Mouse (Mus musculus) midbrain, embryonic 15.5 days (tissue): ENCODE results near the gene Gm20838. TPM values are rescaled to one million over a fixed set of nuclear protein-coding genes. Genes with fewer than 3 reads are reported as not detected.
"Not testable (repeated sequence)": the region's sequence is repeated elsewhere in the genome, so short reads cannot be mapped to it uniquely, and the experiment has no call there.

Experiments used
- ATAC-seq: fragments of 200-750 bp; cut with Nextera tagmentation; replicated peaks from 2 replicates; pipeline ENCODE4 v1.8.0; 2017; ENCODE audit warnings: moderate TSS enrichment
- H3K27ac ChIP-seq: fragments of 300-500 bp; sonication (generic); 2 replicates; pipeline ENCODE4 v1.5.1; 2015; ENCODE audit warnings: mild to moderate bottlenecking, inconsistent platforms
- H3K27me3 ChIP-seq: fragments of 300-500 bp; sonication (generic); replicated peaks from 2 replicates; pipeline ENCODE4 v1.6.1; 2015; ENCODE audit warnings: inconsistent platforms
- H3K36me3 ChIP-seq: fragments of 300-500 bp; sonication (generic); replicated peaks from 2 replicates; pipeline ENCODE4 v1.6.1; 2015; ENCODE audit warnings: inconsistent platforms
- H3K4me1 ChIP-seq: fragments of 300-500 bp; sonication (generic); 2 replicates; pipeline ENCODE4 v1.6.1; 2015; ENCODE audit warnings: inconsistent platforms
- H3K4me2 ChIP-seq: fragments of 300-500 bp; sonication (generic); 2 replicates; pipeline ENCODE4 v1.6.1; 2015; ENCODE audit warnings: inconsistent platforms, mild to moderate bottlenecking, moderate library complexity
- H3K4me3 ChIP-seq: fragments of 300-500 bp; sonication (generic); 2 replicates; pipeline ENCODE4 v1.5.1; 2015; ENCODE audit warnings: mild to moderate bottlenecking, inconsistent platforms
- H3K9ac ChIP-seq: fragments of 300-500 bp; sonication (generic); 2 replicates; pipeline ENCODE4 v1.6.1; 2015; ENCODE audit warnings: mild to moderate bottlenecking, inconsistent platforms
- H3K9me3 ChIP-seq: fragments of 300-500 bp; sonication (generic); 2 replicates; pipeline ENCODE4 v1.6.1; 2016; ENCODE audit warnings: inconsistent platforms
- WGBS: fragments of 180-500 bp; shearing (Covaris S2); methylation state at CpG from one replicate; pipeline ENCODE4 v1.1.7; 2015; ENCODE audit warnings: mixed read lengths; 5-methylcytosine and 5-hydroxymethylcytosine counted together
- polyA plus RNA-seq: library from polyadenylated mRNA; unstranded; fragments of >200 nt; fragmentation: Nextera tagmentation; extraction: Ambion mirVana; gene quantifications from 2 replicates; pipeline ENCODE4 v1.2.1, GENCODE M21; 2015

The Gm20838 gene
- polyA plus RNA-seq = not detected in 2 replicates

GRCm38 (mm10) chrY:33543064-33543463 lies at the start of gene Gm20838:
Gm20838 (minus strand) TSS chrY:33543164.
- ATAC-seq, H3K9ac ChIP-seq, H3K4me1 ChIP-seq, H3K9me3 ChIP-seq, H3K4me2 ChIP-seq, H3K27me3 ChIP-seq, H3K36me3 ChIP-seq, H3K4me3 ChIP-seq, H3K27ac ChIP-seq: not testable (repeated sequence)
- WGBS = no CpG with 5 or more reads among the region's 8 CpGs
